Mouse (Mus musculus) forebrain, embryonic 11.5 days (tissue): ENCODE data around the gene Pagr1a. TPM values are rescaled to one million over a fixed set of nuclear protein-coding genes. Genes with fewer than 3 reads are reported as not detected.

Source experiments
- ATAC-seq: fragments of 200-750 bp; cut with Nextera tagmentation; replicated peaks from 2 replicates; pipeline ENCODE4 v1.8.0; 2017; ENCODE audit warnings: moderate TSS enrichment; ENCODE audit not compliant: low FRiP score
- DNase-seq: peaks from one replicate; pipeline ENCODE4 v3.0.0-alpha.2; 2017; ENCODE audit warnings: low spot score
- H3K27ac ChIP-seq: fragments of 300-500 bp; sonication (generic); 2 replicates; pipeline ENCODE4 v1.5.1; 2014; ENCODE audit warnings: low read depth, low read length
- H3K27me3 ChIP-seq: fragments of 300-500 bp; sonication (generic); 2 replicates; pipeline ENCODE4 v1.6.1; 2014; ENCODE audit warnings: mild to moderate bottlenecking, low read length, mixed read lengths; ENCODE audit not compliant: control insufficient read depth, insufficient read depth
- H3K36me3 ChIP-seq: fragments of 300-500 bp; sonication (generic); 2 replicates; pipeline ENCODE4 v1.6.1; 2014; ENCODE audit warnings: mild to moderate bottlenecking, low read length, moderate library complexity, mixed read lengths; ENCODE audit not compliant: control insufficient read depth, insufficient read depth
- H3K4me1 ChIP-seq: fragments of 300-500 bp; sonication (generic); replicated peaks from 2 replicates; pipeline ENCODE4 v1.6.1; 2014; ENCODE audit warnings: low read length, mixed read lengths; ENCODE audit not compliant: control insufficient read depth, insufficient read depth
- H3K4me2 ChIP-seq: fragments of 300-500 bp; sonication (generic); 2 replicates; pipeline ENCODE4 v1.6.1; 2014; ENCODE audit warnings: low read depth, mild to moderate bottlenecking, low read length, moderate library complexity, mixed read lengths; ENCODE audit not compliant: severe bottlenecking
- H3K4me3 ChIP-seq: fragments of 300-500 bp; sonication (generic); 2 replicates; pipeline ENCODE4 v1.5.1; 2014; ENCODE audit warnings: low read depth, low read length
- H3K9ac ChIP-seq: fragments of 300-500 bp; sonication (generic); 2 replicates; pipeline ENCODE4 v1.6.1; 2014; ENCODE audit warnings: low read length
- H3K9me3 ChIP-seq: fragments of 300-500 bp; sonication (generic); 2 replicates; pipeline ENCODE4 v1.6.1; 2016; ENCODE audit warnings: low read length, mixed read lengths; ENCODE audit not compliant: control insufficient read depth
- WGBS: fragments of 180-500 bp; shearing (Covaris S2); extraction: QIAGEN DNeasy Blood & Tissue Kit; methylation state at CpG from one replicate; pipeline ENCODE4 v1.1.7; 2014; 5-methylcytosine and 5-hydroxymethylcytosine counted together
- polyA plus RNA-seq: library from polyadenylated mRNA; unstranded; fragments of >200 nt; fragmentation: Nextera tagmentation; extraction: Ambion mirVana; gene quantifications from 2 replicates; pipeline ENCODE4 v1.2.1, GENCODE M21; 2014

Pagr1a gene
- 60.5 and 72.4 TPM in 2 replicates for polyA plus RNA-seq

- peak; percentile 76 for ATAC-seq
- Histone ChIP-seq H3K27me3 (no peaks in the 10 kb centered on the region), H3K36me3 (peaks cover 2% of the 10 kb centered on the region), H3K4me1 (peaks cover 19% of the 10 kb centered on the region), H3K4me3 (peak within 1 kb of the TSS; percentile 77), H3K27ac (peak within 1 kb of the TSS; percentile 93), H3K9ac (peak within 1 kb of the TSS; percentile 94), H3K4me2 (peak within 1 kb of the TSS; percentile 96), H3K9me3 (no peaks in the 10 kb centered on the region)
- peak; percentile 99 for DNase-seq
- 4% methylated on average over 39 of the region's 39 CpGs for WGBS
Measured at GRCm38 (mm10) chr7:127016971-127017949, at the start of gene Pagr1a. Gene Pagr1a (minus strand): TSS chr7:127017352.

- Histone ChIP-seq H3K4me3 (no peak overlapping the region), H3K36me3 (no peaks in the 10 kb centered on the region), H3K4me1 (no peaks in the 10 kb centered on the region), H3K27ac (no peak overlapping the region), H3K27me3 (no peaks in the 10 kb centered on the region), H3K9me3 (no peaks in the 10 kb centered on the region), H3K9ac (no peak overlapping the region), H3K4me2 (no peak overlapping the region)
- WGBS = 86% methylated on average over 4 of the region's 4 CpGs
- no peak for DNase-seq
- no peak for ATAC-seq
Measured at GRCm38 (mm10) chr7:127066317-127066716, 49.2 kb upstream of the Pagr1a start.

- no peak for ATAC-seq
- no peak overlapping the region for H3K27ac ChIP-seq
- no peaks in the 10 kb centered on the region for H3K9me3 ChIP-seq
- WGBS = 91% methylated on average over 6 of the region's 6 CpGs
- no peak overlapping the region for H3K4me3 ChIP-seq
- no peaks in the 10 kb centered on the region for H3K4me1 ChIP-seq
- DNase-seq = no peak
- H3K36me3 ChIP-seq = no peaks in the 10 kb centered on the region
- no peaks in the 10 kb centered on the region for H3K27me3 ChIP-seq
- H3K4me2 ChIP-seq = no peak overlapping the region
- no peak overlapping the region for H3K9ac ChIP-seq
Measured at GRCm38 (mm10) chr7:127065538-127065937, 48.4 kb upstream of the Pagr1a start.

- Histone ChIP-seq H3K9me3 (no peaks in the 10 kb centered on the region), H3K36me3 (no peaks in the 10 kb centered on the region), H3K4me2 (no peak overlapping the region), H3K27ac (no peak overlapping the region), H3K27me3 (no peaks in the 10 kb centered on the region), H3K4me1 (no peaks in the 10 kb centered on the region), H3K4me3 (no peak overlapping the region), H3K9ac (no peak overlapping the region)
- DNase-seq (no peak), ATAC-seq (no peak)
- 69% methylated on average over 5 of the region's 5 CpGs for WGBS
Measured at GRCm38 (mm10) chr7:127055026-127055585, 38.0 kb upstream of the Pagr1a start.

- H3K4me2 ChIP-seq = peak within 1 kb of the TSS; percentile 63
- no peaks in the 10 kb centered on the region; the same call in 1 of the 2 replicates for H3K36me3 ChIP-seq
- peak within 1 kb of the TSS; percentile 55; the same call in 1 of the 2 replicates for H3K27ac ChIP-seq
- H3K9ac ChIP-seq = peak within 1 kb of the TSS; percentile 91
- H3K4me1 ChIP-seq = 0 out of 2 replicates have a peak, but pooled peaks cover 4% of the 10 kb centered on the region
- no peaks in the 10 kb centered on the region for H3K9me3 ChIP-seq
- DNase-seq (peak; percentile 90), ATAC-seq (peak; percentile 83)
- no peaks in the 10 kb centered on the region for H3K27me3 ChIP-seq
- under 1% methylated on average over 53 of the region's 53 CpGs for WGBS
- H3K4me3 ChIP-seq = peak within 1 kb of the TSS; percentile 83
Measured at GRCm38 (mm10) chr7:127041851-127042672, 24.9 kb upstream of the Pagr1a start, which contains the start of gene Kif22. Gene Kif22 (minus strand): TSS chr7:127042471.

- no peaks in the 10 kb centered on the region for H3K27me3 ChIP-seq
Measured at GRCm38 (mm10) chr7:127031244-127031643, 14.1 kb upstream of the Pagr1a start.

GRCm38 (mm10) chr7:127030172-127030571 lies 13.0 kb upstream of the Pagr1a start:
- H3K27me3 ChIP-seq = no peaks in the 10 kb centered on the region
- H3K4me1 ChIP-seq = 0 out of 2 replicates have a peak, but pooled peaks cover 4% of the 10 kb centered on the region
- DNase-seq (no peak), ATAC-seq (no peak)
- H3K27ac ChIP-seq = no peak overlapping the region
- H3K36me3 ChIP-seq = peaks cover 32% of the 10 kb centered on the region; the same call in 1 of the 2 replicates
- H3K9me3 ChIP-seq = no peaks in the 10 kb centered on the region
- no peak overlapping the region for H3K9ac ChIP-seq
- H3K4me2 ChIP-seq = no peak overlapping the region
- 97% methylated on average over 1 of the region's 1 CpGs for WGBS
- no peak overlapping the region for H3K4me3 ChIP-seq

More at GRCm38 (mm10) chr7:127031244-127031643, 14.1 kb upstream of the Pagr1a start:
- Histone ChIP-seq H3K36me3 (peaks cover 32% of the 10 kb centered on the region; the same call in 1 of the 2 replicates), H3K9me3 (no peaks in the 10 kb centered on the region), H3K4me3 (no peak overlapping the region), H3K9ac (no peak overlapping the region), H3K27ac (no peak overlapping the region), H3K4me1 (0 out of 2 replicates have a peak, but pooled peaks cover 4% of the 10 kb centered on the region), H3K4me2 (no peak overlapping the region)
- no peak for DNase-seq
- no peak for ATAC-seq
- WGBS = 95% methylated on average over 1 of the region's 1 CpGs

- 70% methylated on average over 8 of the region's 8 CpGs for WGBS
- peaks cover 21% of the 10 kb centered on the region for H3K4me1 ChIP-seq
- H3K4me3 ChIP-seq = peak overlapping the region; percentile 82
- peak overlapping the region; percentile 98 for H3K27ac ChIP-seq
- peaks cover 27% of the 10 kb centered on the region; the same call in 1 of the 2 replicates for H3K36me3 ChIP-seq
- H3K4me2 ChIP-seq = peak overlapping the region; percentile 94
- H3K27me3 ChIP-seq = no peaks in the 10 kb centered on the region
- peak overlapping the region; percentile 99 for H3K9ac ChIP-seq
- DNase-seq = no peak
- H3K9me3 ChIP-seq = no peaks in the 10 kb centered on the region
- ATAC-seq = no peak
Measured at GRCm38 (mm10) chr7:127027885-127028284, 10.7 kb upstream of the Pagr1a start.
